19 mouse cellular contexts compared by ENCODE assay signal in the genomic region with DNA sequence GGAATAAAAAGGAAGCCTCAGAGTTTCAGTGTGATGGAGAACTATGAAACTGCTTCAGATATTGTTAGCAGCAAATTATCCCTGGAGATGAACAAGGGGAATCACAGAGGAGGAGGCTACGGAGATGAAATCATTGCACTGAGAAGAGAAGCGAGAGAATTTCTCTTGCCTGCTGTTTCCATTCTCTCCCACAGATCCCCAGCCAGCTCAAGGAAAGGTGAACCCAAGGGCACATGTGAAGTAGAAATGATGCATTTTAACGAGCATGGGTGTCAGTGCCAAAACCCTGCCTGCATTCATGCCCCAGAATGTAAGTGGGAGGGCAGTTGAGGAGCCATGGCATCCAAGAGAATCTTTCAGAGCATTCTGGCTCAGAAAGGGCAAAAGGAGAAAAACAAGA.
DNase-seq lines count a peak whose midpoint lies in the region; ATAC-seq and TF ChIP-seq lines count a peak whose summit lies in the region.
"Had no signal": no experiment of that assay in that cellular context is flagged by ENCODE, and none has a peak within 500 bp of the region (broad histone marks: within the 10 kb centered on the region; RNA-seq: fewer than 3 reads in every experiment).

No protein-coding gene starts in this region.

- peak overlapping the region; percentile 36; the same call in 1 of the 2 replicates for H3K27ac ChIP-seq in forebrain, embryonic 14.5 days (ENCODE audit: low read depth, low read length)
- H3K27ac ChIP-seq in forebrain, embryonic 15.5 days (replicated peaks), result no peak overlapping the region
- peak overlapping the region; percentile 60 for H3K27ac ChIP-seq in layer of hippocampus, adult 2 months
- no peak overlapping the region for H3K27ac ChIP-seq in kidney, adult 2 months (ENCODE audit: insufficient read depth, low read depth, low read length)
- H3K27ac ChIP-seq: liver, embryonic 12.5 days; midbrain, embryonic 12.5 days had no signal

- H3K9ac ChIP-seq in forebrain, embryonic 14.5 days (ENCODE audit: low read length), result no peak overlapping the region
- H3K9ac ChIP-seq in forebrain, embryonic 15.5 days (replicated peaks), result no peak overlapping the region
- H3K9ac ChIP-seq: liver, embryonic 12.5 days; lung, embryonic 14.5 days; midbrain, embryonic 12.5 days had no signal

- ATAC-seq in forebrain, embryonic 14.5 days, result peak; percentile 40; the same call in 1 of the 2 replicates
- ATAC-seq in forebrain, embryonic 15.5 days (replicated peaks), result no peak
- ATAC-seq: forebrain, embryonic 16.5 days; liver, embryonic 12.5 days had no signal

- TF ChIP-seq CTCF in layer of hippocampus, adult 2 months (conservative IDR thresholded peaks at IDR 0.05), result no peak
- TF ChIP-seq CTCF in kidney, adult 2 months (conservative IDR thresholded peaks at IDR 0.05; ENCODE audit: insufficient read depth, insufficient read length, low read depth, low read length), result no peak

- no peaks in the 10 kb centered on the region for H3K4me1 ChIP-seq in forebrain, embryonic 14.5 days (ENCODE audit: control insufficient read depth, insufficient read depth, low read length)
- H3K4me1 ChIP-seq in forebrain, embryonic 15.5 days, result peaks cover 3% of the 10 kb centered on the region
- H3K4me1 ChIP-seq in kidney, adult 2 months (ENCODE audit: control insufficient read depth, insufficient read depth, low read length), result no peaks in the 10 kb centered on the region
- H3K4me1 ChIP-seq: liver, embryonic 12.5 days; midbrain, embryonic 12.5 days had no signal

- DNase-seq in forebrain, embryonic 14.5 days (ENCODE audit: low spot score), result peak; percentile 28
- no peak for DNase-seq in layer of hippocampus, adult 2 months (ENCODE audit: low spot score in 2 of 2)
- no peak for DNase-seq in layer of hippocampus, postnatal 36 days
- DNase-seq in retina, postnatal 1 day, result peak; percentile 10
- DNase-seq in retina, embryonic 14.5 days (ENCODE audit: low spot score), result no peak
- no peak for DNase-seq in spleen, adult 12 weeks (ENCODE audit: low spot score)
- DNase-seq in kidney, adult 2 months, result no peak
- DNase-seq: adrenal gland, postnatal 25 days; cerebellum, adult 9-11 months; gastrocnemius, postnatal 36 days; kidney, adult 9 months; kidney, postnatal 36 days; lung, embryonic 14.5 days; lung, postnatal 4 days; thymus, postnatal 4 days had no signal

- H3K27me3 ChIP-seq in forebrain, embryonic 14.5 days (replicated peaks; ENCODE audit: control insufficient read depth, insufficient read depth, low read length), result no peaks in the 10 kb centered on the region
- H3K27me3 ChIP-seq in forebrain, embryonic 15.5 days, result no peaks in the 10 kb centered on the region
- H3K27me3 ChIP-seq in kidney, adult 2 months (replicated peaks; ENCODE audit: control insufficient read depth, insufficient read depth, low read length), result no peaks in the 10 kb centered on the region; the same call in 1 of the 2 replicates
- H3K27me3 ChIP-seq: liver, embryonic 12.5 days; midbrain, embryonic 12.5 days had no signal

- no peaks in the 10 kb centered on the region for H3K36me3 ChIP-seq in forebrain, embryonic 14.5 days (ENCODE audit: control insufficient read depth, insufficient read depth, low read length)
- no peaks in the 10 kb centered on the region for H3K36me3 ChIP-seq in forebrain, embryonic 15.5 days
- no peaks in the 10 kb centered on the region for H3K36me3 ChIP-seq in kidney, adult 2 months (ENCODE audit: control insufficient read depth, insufficient read depth, low read length)
- H3K36me3 ChIP-seq: liver, embryonic 12.5 days; midbrain, embryonic 12.5 days had no signal

- H3K9me3 ChIP-seq in forebrain, embryonic 14.5 days (replicated peaks; ENCODE audit: control insufficient read depth, low read length), result no peaks in the 10 kb centered on the region
- H3K9me3 ChIP-seq in forebrain, embryonic 15.5 days, result no peaks in the 10 kb centered on the region
- H3K9me3 ChIP-seq: liver, embryonic 12.5 days; midbrain, embryonic 12.5 days had no signal

- no peak overlapping the region for H3K4me3 ChIP-seq in forebrain, embryonic 14.5 days (ENCODE audit: low read depth, low read length)
- H3K4me3 ChIP-seq in forebrain, embryonic 15.5 days, result no peak overlapping the region
- H3K4me3 ChIP-seq in layer of hippocampus, adult 2 months, result no peak overlapping the region
- no peak overlapping the region for H3K4me3 ChIP-seq in kidney, adult 2 months (ENCODE audit: insufficient read depth, low read depth, low read length)
- H3K4me3 ChIP-seq: liver, embryonic 12.5 days; midbrain, embryonic 12.5 days had no signal

- WGBS in forebrain, embryonic 14.5 days, result 29% methylated on average over 3 of the region's 3 CpGs
- WGBS in forebrain, embryonic 15.5 days, result 32% methylated on average over 3 of the region's 3 CpGs
- WGBS in kidney, adult 2 months, result 51% methylated on average over 3 of the region's 3 CpGs

- no peak overlapping the region for H3K4me2 ChIP-seq in forebrain, embryonic 14.5 days (ENCODE audit: low read length)
- H3K4me2 ChIP-seq in forebrain, embryonic 15.5 days (replicated peaks), result no peak overlapping the region
- H3K4me2 ChIP-seq: liver, embryonic 12.5 days; lung, embryonic 14.5 days; midbrain, embryonic 12.5 days had no signal

- no peak for TF ChIP-seq POLR2A in kidney, adult 2 months (IDR thresholded peaks at IDR 0.05; ENCODE audit: low read depth, low read length)

Comparison
In these comparisons a context has a peak if more than half of its experiments do, and no peak if none do; other contexts are left out.
1. DNase-seq: peak in forebrain, embryonic 14.5 days (single experiment) and retina, postnatal 1 day (single experiment); none in layer of hippocampus, adult 2 months (0 of 2), layer of hippocampus, postnatal 36 days (0 of 2), retina, embryonic 14.5 days (single experiment), spleen, adult 12 weeks (single experiment) and kidney, adult 2 months (single experiment).
2. H3K27ac ChIP-seq: peak in forebrain, embryonic 14.5 days (single experiment) and layer of hippocampus, adult 2 months (single experiment); none in forebrain, embryonic 15.5 days (single experiment) and kidney, adult 2 months (single experiment).